24 mouse cellular contexts compared by ENCODE assay signal in genomic region chr2:36278760-36279159, GRCm38 (mm10). TPM values are rescaled to one million over a fixed set of nuclear protein-coding genes. Genes with fewer than 3 reads are reported as not detected.
DNase-seq lines count a peak whose midpoint lies in the region; ATAC-seq and TF ChIP-seq lines count a peak whose summit lies in the region.
"Had no signal": no experiment of that assay in that cellular context is flagged by ENCODE, and none has a peak within 500 bp of the region (broad histone marks: within the 10 kb centered on the region; RNA-seq: fewer than 3 reads in every experiment).

No protein-coding gene starts in this region.

- TF ChIP-seq EP300 in lung, postnatal 0 days (IDR thresholded peaks at IDR 0.05), result peak; percentile 58

- H3K27me3 ChIP-seq in lung, postnatal 0 days (replicated peaks; ENCODE audit: insufficient read depth, low read length), result no peaks in the 10 kb centered on the region
- H3K27me3 ChIP-seq in hindbrain, postnatal 0 days (ENCODE audit: insufficient read depth, low read length), result no peaks in the 10 kb centered on the region
- H3K27me3 ChIP-seq: heart, embryonic 13.5 days; midbrain, embryonic 15.5 days; neural tube, embryonic 15.5 days had no signal

- no peak overlapping the region for H3K27ac ChIP-seq in lung, postnatal 0 days (ENCODE audit: low read length)
- no peak overlapping the region for H3K27ac ChIP-seq in hindbrain, postnatal 0 days
- H3K27ac ChIP-seq: embryonic facial prominence, embryonic 10.5 days; forebrain, embryonic 10.5 days; heart, embryonic 13.5 days; kidney, postnatal 0 days; left cerebral cortex, adult 2 months; midbrain, embryonic 15.5 days; neural tube, embryonic 15.5 days had no signal

- ATAC-seq in lung, postnatal 0 days, result peak; percentile 69
- ATAC-seq in common myeloid progenitor, adult 5-6 weeks (replicated peaks; ENCODE audit: low read depth, poor library complexity, severe bottlenecking), result peak; percentile 59
- ATAC-seq in hindbrain, postnatal 0 days, result no peak
- ATAC-seq in monocyte, adult 5-6 weeks (replicated peaks; ENCODE audit: insufficient number of reproducible peaks, low FRiP score, low TSS enrichment, poor library complexity, severe bottlenecking), result no peak
- ATAC-seq: forebrain, embryonic 16.5 days; midbrain, embryonic 15.5 days had no signal

- 19% methylated on average over 3 of the region's 3 CpGs for WGBS in lung, postnatal 0 days
- WGBS in hindbrain, postnatal 0 days, result 76% methylated on average over 3 of the region's 3 CpGs

- no peaks in the 10 kb centered on the region for H3K9me3 ChIP-seq in lung, postnatal 0 days (ENCODE audit: low read length)
- H3K9me3 ChIP-seq in hindbrain, postnatal 0 days (ENCODE audit: low read length), result no peaks in the 10 kb centered on the region
- H3K9me3 ChIP-seq: embryonic facial prominence, embryonic 10.5 days; forebrain, embryonic 10.5 days; heart, embryonic 13.5 days; midbrain, embryonic 15.5 days; neural tube, embryonic 15.5 days had no signal

- no peaks in the 10 kb centered on the region for H3K36me3 ChIP-seq in lung, postnatal 0 days (ENCODE audit: insufficient read depth, low read length)
- H3K36me3 ChIP-seq in hindbrain, postnatal 0 days (ENCODE audit: insufficient read depth, low read length), result no peaks in the 10 kb centered on the region
- H3K36me3 ChIP-seq: embryonic facial prominence, embryonic 10.5 days; forebrain, embryonic 10.5 days; heart, embryonic 13.5 days; midbrain, embryonic 15.5 days; neural tube, embryonic 15.5 days had no signal

- no peaks in the 10 kb centered on the region for H3K4me1 ChIP-seq in lung, postnatal 0 days (ENCODE audit: insufficient read depth, low read depth, low read length)
- H3K4me1 ChIP-seq in hindbrain, postnatal 0 days (ENCODE audit: insufficient read depth, low read length), result no peaks in the 10 kb centered on the region
- H3K4me1 ChIP-seq: embryonic facial prominence, embryonic 10.5 days; forebrain, embryonic 10.5 days; heart, embryonic 13.5 days; midbrain, embryonic 15.5 days; neural tube, embryonic 15.5 days had no signal

- no peak overlapping the region for H3K4me3 ChIP-seq in lung, postnatal 0 days (ENCODE audit: low read depth, low read length)
- H3K4me3 ChIP-seq in hindbrain, postnatal 0 days (ENCODE audit: low read length), result no peak overlapping the region
- H3K4me3 ChIP-seq: embryonic facial prominence, embryonic 10.5 days; forebrain, embryonic 10.5 days; heart, embryonic 13.5 days; left cerebral cortex, adult 2 months; midbrain, embryonic 15.5 days; neural tube, embryonic 15.5 days had no signal

- TF ChIP-seq CTCF in lung, postnatal 0 days (IDR thresholded peaks at IDR 0.05), result no peak
- no peak for TF ChIP-seq CTCF in hindbrain, postnatal 0 days (IDR thresholded peaks at IDR 0.05; ENCODE audit: low read depth)

- H3K4me2 ChIP-seq in lung, postnatal 0 days (replicated peaks; ENCODE audit: low read depth, low read length), result no peak overlapping the region
- no peak overlapping the region for H3K4me2 ChIP-seq in hindbrain, postnatal 0 days (ENCODE audit: low read depth, low read length)
- H3K4me2 ChIP-seq: heart, embryonic 13.5 days; midbrain, embryonic 15.5 days; neural tube, embryonic 15.5 days had no signal

- DNase-seq in adrenal gland, adult (ENCODE audit: inconsistent age in 2 of 2, low spot score in 1 of 2), result peak; percentile 16 to 65
- DNase-seq in adrenal gland, postnatal 14 days, result no peak
- DNase-seq in lung, postnatal 0 days (ENCODE audit: low spot score), result peak; percentile 32
- DNase-seq in lung, postnatal 4 days, result no peak
- DNase-seq in hindbrain, postnatal 0 days (ENCODE audit: low spot score), result no peak
- DNase-seq in frontal cortex, adult 2 months (ENCODE audit: extremely low spot score in 1 of 2, low spot score in 1 of 2), result no peak
- DNase-seq: cerebellum, adult 11 months; cerebellum, adult 9-11 months; gastrocnemius, postnatal 14 days; heart, adult 18-20 months; heart, postnatal 14 days; kidney, adult 18-20 months; layer of hippocampus, adult 9-11 months; spleen, adult 18-20 months had no signal

- H3K9ac ChIP-seq in lung, postnatal 0 days (replicated peaks; ENCODE audit: low read depth), result no peak overlapping the region
- no peak overlapping the region for H3K9ac ChIP-seq in hindbrain, postnatal 0 days (replicated peaks; ENCODE audit: low read length)
- H3K9ac ChIP-seq: heart, embryonic 13.5 days; midbrain, embryonic 15.5 days; neural tube, embryonic 15.5 days had no signal

RNA-seq across cellular contexts. Expression of gene Ptgs1, which starts 48.5 kb away (rescaled TPM):
- 13.6 and 14.9 TPM in 2 replicates for total RNA-seq in adrenal gland, postnatal 14 days (2021)
- 111 and 116 TPM in 2 replicates for polyA plus RNA-seq in lung, postnatal 0 days (2015; fragmentation: Nextera tagmentation; extraction: Ambion mirVana)
- total RNA-seq in common myeloid progenitor, adult 5-6 weeks (2017), result 10.0 and 18.5 TPM in 2 replicates
- total RNA-seq in hindbrain, postnatal 0 days (2014; rRNA removed), result 6.8 and 8.0 TPM in 2 replicates
- polyA plus RNA-seq in hindbrain, postnatal 0 days (2015; fragmentation: Nextera tagmentation; extraction: Ambion mirVana), result 7.5 and 7.9 TPM in 2 replicates
- 14.1 and 16.0 TPM in 2 replicates for polyA plus RNA-seq in frontal cortex, adult 2 months (2012; rRNA removed)
- total RNA-seq in monocyte, adult 5-6 weeks (2017), result 1.8 to 7.6 TPM (median 4.1 TPM) in 3 replicates

Comparison
In these comparisons a context has a peak if more than half of its experiments do, and no peak if none do; other contexts are left out.
1. DNase-seq: peak in adrenal gland, adult (2 of 2) and lung, postnatal 0 days (single experiment); none in adrenal gland, postnatal 14 days (single experiment), lung, postnatal 4 days (0 of 2), hindbrain, postnatal 0 days (single experiment) and frontal cortex, adult 2 months (0 of 2).
2. ATAC-seq: peak in lung, postnatal 0 days (single experiment) and common myeloid progenitor, adult 5-6 weeks (single experiment); none in hindbrain, postnatal 0 days (single experiment) and monocyte, adult 5-6 weeks (single experiment).